Comparison of ENCODE assay signal across 13 mouse cellular contexts in the genomic region with DNA sequence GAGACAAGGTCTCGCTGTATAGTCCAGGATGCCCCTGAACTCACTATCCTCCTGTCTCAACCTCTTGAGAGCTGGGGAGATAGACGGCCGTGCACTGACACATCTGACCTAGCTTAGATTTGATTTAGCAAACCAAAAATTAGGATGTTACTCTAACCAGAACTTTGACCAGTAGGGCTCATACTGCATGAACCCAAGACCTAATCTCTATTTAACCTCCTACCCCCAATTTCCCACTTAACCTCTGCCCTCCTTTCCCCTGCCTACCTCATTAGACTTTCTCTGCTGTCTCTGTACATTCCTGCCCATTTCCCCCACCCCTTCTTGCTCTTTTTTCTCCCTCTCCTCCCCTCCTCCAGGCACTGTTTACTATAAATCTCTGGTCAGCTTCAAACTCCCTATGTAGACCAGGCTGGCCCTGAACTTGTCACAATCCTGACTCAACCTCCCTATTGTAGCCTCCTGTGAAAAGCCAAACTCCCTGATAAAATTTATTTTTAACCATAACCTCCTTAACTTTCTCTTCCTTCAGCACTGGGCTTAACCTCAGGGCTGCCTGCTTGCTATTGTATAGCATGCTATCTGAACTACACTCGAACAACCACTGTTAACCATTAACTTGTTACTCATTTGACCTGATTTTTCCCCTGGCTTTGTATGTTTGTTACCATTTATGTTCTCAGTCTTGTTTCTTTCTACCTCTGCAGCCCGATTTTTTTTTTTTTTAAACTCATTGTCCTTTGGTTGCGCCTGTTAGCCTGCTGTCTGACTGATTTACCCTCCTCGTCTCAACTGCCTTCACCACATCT. TPM values are rescaled to one million over a fixed set of nuclear protein-coding genes. Genes with fewer than 3 reads are reported as not detected.
DNase-seq lines count a peak whose midpoint lies in the region; ATAC-seq and TF ChIP-seq lines count a peak whose summit lies in the region.
"Had no signal": no experiment of that assay in that cellular context is flagged by ENCODE, and none has a peak within 500 bp of the region (broad histone marks: within the 10 kb centered on the region; RNA-seq: fewer than 3 reads in every experiment).

No protein-coding gene starts in this region.

- no peak for ATAC-seq in forebrain, embryonic 11.5 days (replicated peaks; ENCODE audit: low FRiP score)
- no peak for ATAC-seq in forebrain, postnatal 0 days
- ATAC-seq in midbrain, embryonic 13.5 days: no peak
- no peak for ATAC-seq in midbrain, embryonic 16.5 days
- ATAC-seq in liver, embryonic 16.5 days (ENCODE audit: low read depth): peak; percentile 60
- ATAC-seq in stomach, postnatal 0 days (ENCODE audit: low FRiP score, low TSS enrichment): peak; percentile 46

- H3K4me2 ChIP-seq in forebrain, embryonic 11.5 days (ENCODE audit: low read depth, low read length, severe bottlenecking): no peak overlapping the region
- no peak overlapping the region for H3K4me2 ChIP-seq in forebrain, postnatal 0 days (ENCODE audit: low read depth)
- H3K4me2 ChIP-seq in midbrain, embryonic 13.5 days (replicated peaks): peak overlapping the region; percentile 20
- no peak overlapping the region; the same call in 1 of the 2 replicates for H3K4me2 ChIP-seq in midbrain, embryonic 16.5 days (ENCODE audit: low read length)
- peak overlapping the region; percentile 43 for H3K4me2 ChIP-seq in liver, embryonic 16.5 days (ENCODE audit: low read depth, low read length)
- H3K4me2 ChIP-seq in stomach, postnatal 0 days (replicated peaks; ENCODE audit: low read depth): peak overlapping the region; percentile 41

- H3K27me3 ChIP-seq in forebrain, embryonic 11.5 days (ENCODE audit: control insufficient read depth, insufficient read depth, low read length): no peaks in the 10 kb centered on the region
- H3K27me3 ChIP-seq in forebrain, postnatal 0 days (ENCODE audit: insufficient read depth, low read length): no peaks in the 10 kb centered on the region
- no peaks in the 10 kb centered on the region for H3K27me3 ChIP-seq in midbrain, embryonic 13.5 days
- no peaks in the 10 kb centered on the region for H3K27me3 ChIP-seq in midbrain, embryonic 16.5 days (ENCODE audit: control insufficient read depth, insufficient read depth, low read depth, low read length)
- peaks cover 8% of the 10 kb centered on the region; the same call in 1 of the 2 replicates for H3K27me3 ChIP-seq in liver, embryonic 16.5 days (ENCODE audit: control insufficient read depth, insufficient read depth, low read depth, low read length)
- no peaks in the 10 kb centered on the region for H3K27me3 ChIP-seq in stomach, postnatal 0 days (ENCODE audit: control insufficient read depth, insufficient read depth, low read length)

- H3K4me3 ChIP-seq in forebrain, embryonic 11.5 days (ENCODE audit: low read depth, low read length): no peak overlapping the region
- H3K4me3 ChIP-seq in forebrain, postnatal 0 days (ENCODE audit: low read depth, low read length): no peak overlapping the region
- H3K4me3 ChIP-seq in midbrain, embryonic 13.5 days (replicated peaks): no peak overlapping the region
- H3K4me3 ChIP-seq in midbrain, embryonic 16.5 days (ENCODE audit: low read depth, low read length): no peak overlapping the region
- H3K4me3 ChIP-seq in liver, embryonic 16.5 days (ENCODE audit: low read depth, low read length): 0 out of 2 replicates have a peak overlapping the region, but pooled peaks have one; percentile 31
- peak overlapping the region; percentile 18; the same call in 1 of the 2 replicates for H3K4me3 ChIP-seq in stomach, postnatal 0 days (ENCODE audit: low read depth, low read length)
- H3K4me3 ChIP-seq: myocyte had no signal

- no peak for TF ChIP-seq EP300 in stomach, postnatal 0 days (optimal IDR thresholded peaks at IDR 0.05)

- no peak overlapping the region for H3K27ac ChIP-seq in forebrain, embryonic 11.5 days (ENCODE audit: low read depth, low read length)
- H3K27ac ChIP-seq in forebrain, postnatal 0 days (ENCODE audit: low read depth, low read length): no peak overlapping the region
- H3K27ac ChIP-seq in midbrain, embryonic 13.5 days: no peak overlapping the region
- no peak overlapping the region for H3K27ac ChIP-seq in midbrain, embryonic 16.5 days (ENCODE audit: low read length)
- peak overlapping the region; percentile 84 for H3K27ac ChIP-seq in liver, embryonic 16.5 days (ENCODE audit: low read length)
- H3K27ac ChIP-seq in stomach, postnatal 0 days (replicated peaks): peak overlapping the region; percentile 88
- H3K27ac ChIP-seq: macrophage had no signal

- no peaks in the 10 kb centered on the region for H3K9me3 ChIP-seq in forebrain, embryonic 11.5 days (ENCODE audit: control insufficient read depth, low read length)
- H3K9me3 ChIP-seq in forebrain, postnatal 0 days (ENCODE audit: low read length): no peaks in the 10 kb centered on the region
- H3K9me3 ChIP-seq in midbrain, embryonic 13.5 days: no peaks in the 10 kb centered on the region
- no peaks in the 10 kb centered on the region for H3K9me3 ChIP-seq in midbrain, embryonic 16.5 days (replicated peaks; ENCODE audit: control insufficient read depth, low read length, poor library complexity, severe bottlenecking)
- H3K9me3 ChIP-seq in liver, embryonic 16.5 days (replicated peaks; ENCODE audit: control insufficient read depth, low read length): no peaks in the 10 kb centered on the region
- no peaks in the 10 kb centered on the region for H3K9me3 ChIP-seq in stomach, postnatal 0 days (ENCODE audit: control insufficient read depth, low read length)

- 77% methylated on average over 7 of the region's 7 CpGs for WGBS in forebrain, embryonic 11.5 days
- 80% methylated on average over 7 of the region's 7 CpGs for WGBS in forebrain, postnatal 0 days
- 68% methylated on average over 7 of the region's 7 CpGs for WGBS in midbrain, embryonic 13.5 days
- WGBS in midbrain, embryonic 16.5 days: 73% methylated on average over 7 of the region's 7 CpGs
- WGBS in liver, embryonic 16.5 days (ENCODE audit: insufficient replicate concordance): 57% methylated on average over 7 of the region's 7 CpGs
- 46% methylated on average over 7 of the region's 7 CpGs for WGBS in stomach, postnatal 0 days

- peaks cover 3% of the 10 kb centered on the region for H3K4me1 ChIP-seq in forebrain, embryonic 11.5 days (replicated peaks; ENCODE audit: control insufficient read depth, insufficient read depth, low read length)
- H3K4me1 ChIP-seq in forebrain, postnatal 0 days (ENCODE audit: insufficient read depth): peaks cover 15% of the 10 kb centered on the region
- H3K4me1 ChIP-seq in midbrain, embryonic 13.5 days (replicated peaks): peaks cover 81% of the 10 kb centered on the region
- peaks cover 45% of the 10 kb centered on the region for H3K4me1 ChIP-seq in midbrain, embryonic 16.5 days (ENCODE audit: control insufficient read depth, insufficient read depth, low read length)
- H3K4me1 ChIP-seq in liver, embryonic 16.5 days (ENCODE audit: control insufficient read depth, low read depth, low read length): peaks cover 2% of the 10 kb centered on the region; the same call in 1 of the 2 replicates
- H3K4me1 ChIP-seq in stomach, postnatal 0 days (replicated peaks; ENCODE audit: control insufficient read depth, insufficient read depth): no peaks in the 10 kb centered on the region; the same call in none of the 2 replicates

- no peak for TF ChIP-seq CTCF in forebrain, postnatal 0 days (IDR thresholded peaks at IDR 0.05; ENCODE audit: low read depth)
- no peak for TF ChIP-seq CTCF in stomach, postnatal 0 days (IDR thresholded peaks at IDR 0.05; ENCODE audit: low read depth)

- H3K36me3 ChIP-seq in forebrain, embryonic 11.5 days (ENCODE audit: control insufficient read depth, insufficient read depth, low read length): peaks cover 4% of the 10 kb centered on the region; the same call in 1 of the 2 replicates
- peaks cover 34% of the 10 kb centered on the region for H3K36me3 ChIP-seq in forebrain, postnatal 0 days (ENCODE audit: insufficient read depth)
- peaks cover 56% of the 10 kb centered on the region for H3K36me3 ChIP-seq in midbrain, embryonic 13.5 days
- H3K36me3 ChIP-seq in midbrain, embryonic 16.5 days (ENCODE audit: control insufficient read depth, insufficient read depth, low read length): peaks cover 23% of the 10 kb centered on the region
- no peaks in the 10 kb centered on the region for H3K36me3 ChIP-seq in liver, embryonic 16.5 days (ENCODE audit: control insufficient read depth, insufficient read depth)
- H3K36me3 ChIP-seq in stomach, postnatal 0 days (ENCODE audit: control insufficient read depth, insufficient read depth, low read length): no peaks in the 10 kb centered on the region

- H3K9ac ChIP-seq in forebrain, embryonic 11.5 days (ENCODE audit: low read length): no peak overlapping the region
- H3K9ac ChIP-seq in forebrain, postnatal 0 days: no peak overlapping the region
- peak overlapping the region; percentile 41; the same call in 1 of the 2 replicates for H3K9ac ChIP-seq in midbrain, embryonic 13.5 days (replicated peaks)
- no peak overlapping the region for H3K9ac ChIP-seq in midbrain, embryonic 16.5 days (ENCODE audit: low read depth, low read length)
- H3K9ac ChIP-seq in liver, embryonic 16.5 days (ENCODE audit: low read depth, low read length): no peak overlapping the region
- no peak overlapping the region for H3K9ac ChIP-seq in stomach, postnatal 0 days (ENCODE audit: low read length)

- peak; percentile 2 for DNase-seq in forebrain, embryonic 11.5 days (ENCODE audit: low spot score)
- no peak for DNase-seq in forebrain, postnatal 0 days
- DNase-seq in stomach, postnatal 0 days (ENCODE audit: low spot score): no peak
- DNase-seq in thymus, postnatal 25 days: no peak
- no peak for DNase-seq in thymus, postnatal 4 days
- DNase-seq: layer of hippocampus, adult 9-11 months had no signal

RNA-seq across cellular contexts. Expression of a gene that starts 4.0 kb away (rescaled TPM):
- polyA plus RNA-seq in forebrain, embryonic 11.5 days (2014; fragmentation: Nextera tagmentation; extraction: Ambion mirVana): 7.2 TPM in 2 replicates
- 25.2 and 28.0 TPM in 2 replicates for total RNA-seq in forebrain, postnatal 0 days (2014; rRNA removed)
- polyA plus RNA-seq in forebrain, postnatal 0 days (2015; fragmentation: Nextera tagmentation; extraction: Ambion mirVana): 16.4 and 20.3 TPM in 2 replicates
- polyA plus RNA-seq in midbrain, embryonic 13.5 days (2015; fragmentation: Nextera tagmentation; extraction: Ambion mirVana): 11.4 and 13.0 TPM in 2 replicates
- 15.2 and 15.7 TPM in 2 replicates for polyA plus RNA-seq in midbrain, embryonic 16.5 days (2015; fragmentation: Nextera tagmentation; extraction: Ambion mirVana)
- 2.0 and 2.1 TPM in 2 replicates for polyA plus RNA-seq in liver, embryonic 16.5 days (2015; fragmentation: Nextera tagmentation; extraction: Ambion mirVana)
- polyA plus RNA-seq in stomach, postnatal 0 days (2015; fragmentation: Nextera tagmentation; extraction: Ambion mirVana): 2.9 and 3.3 TPM in 2 replicates
- total RNA-seq: hematopoietic stem cell, adult 5-6 weeks; MEL had no signal
- polyA plus RNA-seq: macrophage had no signal

RNA-seq across cellular contexts. Expression of a gene that starts 34.9 kb away (rescaled TPM):
- 21.8 and 23.5 TPM in 2 replicates for polyA plus RNA-seq in forebrain, embryonic 11.5 days (2014; fragmentation: Nextera tagmentation; extraction: Ambion mirVana)
- total RNA-seq in forebrain, postnatal 0 days (2014; rRNA removed): 9.8 and 14.6 TPM in 2 replicates
- 18.4 and 20.7 TPM in 2 replicates for polyA plus RNA-seq in forebrain, postnatal 0 days (2015; fragmentation: Nextera tagmentation; extraction: Ambion mirVana)
- polyA plus RNA-seq in midbrain, embryonic 13.5 days (2015; fragmentation: Nextera tagmentation; extraction: Ambion mirVana): 21.2 and 23.6 TPM in 2 replicates
- polyA plus RNA-seq in midbrain, embryonic 16.5 days (2015; fragmentation: Nextera tagmentation; extraction: Ambion mirVana): 15.2 and 16.9 TPM in 2 replicates
- 4.3 and 4.6 TPM in 2 replicates for polyA plus RNA-seq in liver, embryonic 16.5 days (2015; fragmentation: Nextera tagmentation; extraction: Ambion mirVana)
- polyA plus RNA-seq in stomach, postnatal 0 days (2015; fragmentation: Nextera tagmentation; extraction: Ambion mirVana): 19.1 and 20.2 TPM in 2 replicates

RNA-seq across cellular contexts. Expression of a gene that starts 37.0 kb away (rescaled TPM):
- polyA plus RNA-seq in forebrain, embryonic 11.5 days (2014; fragmentation: Nextera tagmentation; extraction: Ambion mirVana): not detected in 2 replicates
- total RNA-seq in forebrain, postnatal 0 days (2014; rRNA removed): 0.52 TPM in 1 of 2 replicates, not detected in the other
- polyA plus RNA-seq in forebrain, postnatal 0 days (2015; fragmentation: Nextera tagmentation; extraction: Ambion mirVana): 0.31 TPM in 1 of 2 replicates, not detected in the other
- not detected in 2 replicates for polyA plus RNA-seq in midbrain, embryonic 13.5 days (2015; fragmentation: Nextera tagmentation; extraction: Ambion mirVana)
- not detected in 2 replicates for polyA plus RNA-seq in midbrain, embryonic 16.5 days (2015; fragmentation: Nextera tagmentation; extraction: Ambion mirVana)
- 0.30 and 0.88 TPM in 2 replicates for polyA plus RNA-seq in liver, embryonic 16.5 days (2015; fragmentation: Nextera tagmentation; extraction: Ambion mirVana)
- not detected in 2 replicates for polyA plus RNA-seq in stomach, postnatal 0 days (2015; fragmentation: Nextera tagmentation; extraction: Ambion mirVana)

RNA-seq across cellular contexts. Expression of a gene that starts 44.0 kb away (rescaled TPM):
- polyA plus RNA-seq in forebrain, embryonic 11.5 days (2014; fragmentation: Nextera tagmentation; extraction: Ambion mirVana): 29.2 and 30.2 TPM in 2 replicates
- total RNA-seq in forebrain, postnatal 0 days (2014; rRNA removed): 5.2 and 6.5 TPM in 2 replicates
- polyA plus RNA-seq in forebrain, postnatal 0 days (2015; fragmentation: Nextera tagmentation; extraction: Ambion mirVana): 1.8 and 4.5 TPM in 2 replicates
- polyA plus RNA-seq in midbrain, embryonic 13.5 days (2015; fragmentation: Nextera tagmentation; extraction: Ambion mirVana): 10.8 and 11.7 TPM in 2 replicates
- polyA plus RNA-seq in midbrain, embryonic 16.5 days (2015; fragmentation: Nextera tagmentation; extraction: Ambion mirVana): 13.4 and 16.0 TPM in 2 replicates
- polyA plus RNA-seq in liver, embryonic 16.5 days (2015; fragmentation: Nextera tagmentation; extraction: Ambion mirVana): 17.0 and 22.4 TPM in 2 replicates
- polyA plus RNA-seq in stomach, postnatal 0 days (2015; fragmentation: Nextera tagmentation; extraction: Ambion mirVana): 13.5 and 14.2 TPM in 2 replicates

RNA-seq across cellular contexts. Expression of a gene that starts 50.1 kb away (rescaled TPM):
- 71.3 and 83.8 TPM in 2 replicates for polyA plus RNA-seq in forebrain, embryonic 11.5 days (2014; fragmentation: Nextera tagmentation; extraction: Ambion mirVana)
- 70.5 and 74.1 TPM in 2 replicates for total RNA-seq in forebrain, postnatal 0 days (2014; rRNA removed)
- 117 and 127 TPM in 2 replicates for polyA plus RNA-seq in forebrain, postnatal 0 days (2015; fragmentation: Nextera tagmentation; extraction: Ambion mirVana)
- polyA plus RNA-seq in midbrain, embryonic 13.5 days (2015; fragmentation: Nextera tagmentation; extraction: Ambion mirVana): 128 and 132 TPM in 2 replicates
- polyA plus RNA-seq in midbrain, embryonic 16.5 days (2015; fragmentation: Nextera tagmentation; extraction: Ambion mirVana): 120 and 127 TPM in 2 replicates
- polyA plus RNA-seq in liver, embryonic 16.5 days (2015; fragmentation: Nextera tagmentation; extraction: Ambion mirVana): 15.8 and 18.0 TPM in 2 replicates
- 55.4 and 58.8 TPM in 2 replicates for polyA plus RNA-seq in stomach, postnatal 0 days (2015; fragmentation: Nextera tagmentation; extraction: Ambion mirVana)

Comparison
In these comparisons a context has a peak if more than half of its experiments do, and no peak if none do; other contexts are left out.
1. H3K4me2 ChIP-seq: peak in midbrain, embryonic 13.5 days (single experiment), liver, embryonic 16.5 days (single experiment) and stomach, postnatal 0 days (single experiment); none in forebrain, embryonic 11.5 days (single experiment), forebrain, postnatal 0 days (single experiment) and midbrain, embryonic 16.5 days (single experiment).
2. ATAC-seq: peak in liver, embryonic 16.5 days (single experiment) and stomach, postnatal 0 days (single experiment); none in forebrain, embryonic 11.5 days (single experiment), forebrain, postnatal 0 days (single experiment), midbrain, embryonic 13.5 days (single experiment) and midbrain, embryonic 16.5 days (single experiment).
3. H3K27ac ChIP-seq: peak in liver, embryonic 16.5 days (single experiment) and stomach, postnatal 0 days (single experiment); none in forebrain, embryonic 11.5 days (single experiment), forebrain, postnatal 0 days (single experiment), midbrain, embryonic 13.5 days (single experiment) and midbrain, embryonic 16.5 days (single experiment).
4. H3K4me3 ChIP-seq: peak in liver, embryonic 16.5 days (single experiment) and stomach, postnatal 0 days (single experiment); none in forebrain, embryonic 11.5 days (single experiment), forebrain, postnatal 0 days (single experiment), midbrain, embryonic 13.5 days (single experiment) and midbrain, embryonic 16.5 days (single experiment).